Mouse (Mus musculus): Measurements from ENCODE around the gene Gm5269.

Gene Gm5269

DNA sequence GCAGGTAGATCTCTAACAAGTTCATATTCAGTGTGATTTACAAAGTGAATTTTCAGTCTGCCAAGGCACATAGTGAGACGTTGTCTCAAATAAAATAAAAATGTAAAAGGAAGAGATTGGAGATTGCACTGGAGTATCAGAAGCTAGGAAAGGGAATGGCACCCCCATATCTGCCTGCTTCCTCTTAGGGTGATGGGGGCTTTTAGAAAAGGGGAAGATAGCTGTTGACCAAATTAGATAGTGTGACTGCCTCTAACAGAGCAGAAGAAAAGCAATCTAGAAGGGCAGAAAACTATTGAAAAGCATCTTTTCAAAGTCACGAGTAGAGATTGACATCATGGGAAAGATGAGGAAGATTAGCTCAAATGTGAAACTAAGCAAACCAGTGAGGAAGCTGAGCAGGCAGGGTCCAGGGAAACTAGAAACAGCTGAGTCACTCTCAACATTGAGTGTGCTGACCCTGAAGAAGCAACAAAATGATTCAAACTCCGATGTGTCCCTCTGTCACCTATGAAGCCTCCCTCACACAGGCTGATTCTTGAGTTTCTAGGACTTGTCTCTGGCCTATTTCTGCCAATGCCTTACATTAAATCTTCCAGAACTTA, 8.7 kb downstream of the Gm5269 start:
- DNase-seq (ENCODE audit: low read depth, low spot score), result no peak

DNA sequence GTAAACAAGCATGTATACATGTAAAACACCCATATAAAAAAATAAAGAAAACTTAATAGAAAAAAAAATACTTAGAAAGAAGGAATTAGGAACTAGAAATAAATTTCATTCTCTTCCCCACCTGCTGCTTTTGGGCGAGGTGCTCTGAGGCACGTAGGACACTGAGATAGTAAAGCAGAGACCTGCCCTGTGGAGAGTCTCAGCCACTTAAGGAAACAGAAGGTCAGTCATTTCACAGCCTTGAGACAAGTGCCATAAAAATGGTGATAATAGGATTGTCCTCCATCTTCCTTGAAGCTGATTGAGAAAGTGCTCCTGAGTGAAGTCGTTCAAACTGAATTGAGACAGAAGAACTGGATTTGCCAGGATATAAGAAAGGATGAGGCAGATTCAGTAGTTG, 12.6 kb downstream of the Gm5269 start:
- DNase-seq (ENCODE audit: low read depth, low spot score), result no peak

DNA sequence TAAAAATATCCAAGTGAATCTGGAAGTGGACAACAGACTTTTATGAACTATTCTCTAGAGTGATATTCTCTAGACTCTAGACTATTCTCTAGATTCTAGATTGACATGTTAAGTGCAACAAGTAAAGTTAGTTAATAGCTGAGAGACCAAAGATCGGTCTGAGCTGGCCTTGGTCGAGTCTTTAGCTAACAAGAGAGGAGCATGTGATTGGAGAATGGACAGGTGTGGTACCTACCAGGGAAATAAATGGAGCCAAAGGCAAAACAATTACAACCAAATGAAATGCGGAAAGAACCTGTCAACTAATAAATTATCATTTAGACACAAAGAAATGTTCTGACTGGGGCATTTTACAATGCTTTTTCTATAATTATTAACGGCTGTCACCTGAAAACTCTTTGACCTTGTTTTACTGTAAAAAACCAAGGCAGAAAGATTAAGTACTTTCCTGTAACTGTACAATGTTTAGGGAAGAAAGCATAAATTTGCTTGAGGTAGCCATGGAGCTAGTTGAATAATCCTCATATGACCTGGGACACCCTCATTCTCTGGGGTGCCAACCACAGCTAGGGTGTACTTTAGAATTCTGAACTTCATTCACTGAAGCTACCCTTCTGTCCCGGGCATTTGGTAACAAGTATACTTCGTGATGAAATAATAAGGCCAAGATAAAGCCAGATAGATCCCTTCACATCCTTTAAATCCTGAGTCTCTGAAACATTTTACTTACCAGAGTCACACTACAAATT, 13.4 kb downstream of the Gm5269 start:
- DNase-seq (ENCODE audit: low read depth, low spot score), result no peak

DNA sequence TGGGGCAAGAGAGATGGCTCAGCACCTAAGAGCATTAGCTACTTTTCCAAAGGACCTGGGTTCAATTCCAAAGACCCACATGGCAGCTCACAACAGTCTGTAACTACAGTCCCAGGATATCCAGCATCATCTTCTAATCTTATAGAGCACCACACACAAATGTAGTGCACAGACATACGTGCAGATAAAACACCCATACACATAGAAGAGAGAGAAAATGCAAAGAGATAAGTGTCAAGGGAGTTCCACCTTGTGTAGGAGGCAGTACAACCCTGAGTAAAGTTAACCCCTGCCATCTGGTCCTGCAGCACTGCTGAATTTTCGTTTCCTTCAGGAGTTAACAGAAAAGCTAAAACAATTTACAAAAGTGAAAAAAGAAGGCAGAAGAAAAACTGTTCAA, 14.4 kb downstream of the Gm5269 start:
- no peak for DNase-seq (ENCODE audit: low read depth, low spot score)

DNA sequence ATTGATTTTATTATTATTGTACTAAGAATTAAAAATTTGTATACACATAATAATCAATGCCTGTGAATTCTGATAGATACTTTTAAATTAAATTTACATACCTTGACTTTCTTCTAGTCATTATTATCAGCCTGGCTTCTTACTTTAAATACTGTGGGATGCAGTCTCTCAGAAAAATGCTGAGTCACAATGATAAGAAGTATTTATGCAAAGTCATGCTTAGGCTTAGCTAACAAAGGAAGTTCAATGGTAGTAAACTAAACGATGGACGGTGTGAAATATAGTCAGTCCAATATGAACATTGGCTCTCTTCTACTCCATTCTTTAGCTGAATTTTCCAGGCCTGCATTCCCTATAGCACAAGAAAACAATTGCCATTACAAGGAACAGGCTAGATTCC, 16.8 kb downstream of the Gm5269 start:
- DNase-seq (ENCODE audit: low read depth, low spot score), result no peak

DNA sequence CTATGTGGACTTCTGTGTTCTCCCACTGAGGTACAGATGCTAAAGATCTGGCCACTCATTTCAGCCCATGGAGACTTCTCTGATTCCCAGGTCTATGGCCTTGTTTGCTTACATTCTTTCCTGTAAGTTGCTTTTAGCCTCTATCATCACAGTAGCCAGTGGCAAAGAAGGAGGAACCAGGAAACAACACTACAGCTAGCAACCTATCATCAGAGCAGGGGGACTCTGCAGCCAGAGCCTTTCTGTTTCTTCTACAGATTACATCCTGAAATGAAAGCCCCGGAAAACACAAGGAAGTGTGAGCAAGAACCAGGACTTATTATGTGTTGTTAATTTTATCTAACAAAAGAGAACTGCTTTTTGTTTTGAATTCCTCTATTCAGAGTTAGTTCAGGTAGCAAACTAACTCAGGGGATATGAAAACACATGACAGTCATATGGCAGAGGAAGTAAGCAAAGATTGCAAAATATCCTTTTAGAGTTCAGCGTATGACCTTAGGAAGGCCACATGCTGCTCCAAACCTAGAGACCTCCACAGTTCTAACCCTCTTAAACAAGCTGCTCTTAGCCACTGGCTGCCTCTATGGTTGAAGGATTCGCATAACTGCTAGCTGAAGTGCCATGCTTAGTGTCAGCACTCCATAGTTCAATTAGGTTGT, 21.5 kb downstream of the Gm5269 start:
- DNase-seq (ENCODE audit: low read depth, low spot score), result no peak

DNA sequence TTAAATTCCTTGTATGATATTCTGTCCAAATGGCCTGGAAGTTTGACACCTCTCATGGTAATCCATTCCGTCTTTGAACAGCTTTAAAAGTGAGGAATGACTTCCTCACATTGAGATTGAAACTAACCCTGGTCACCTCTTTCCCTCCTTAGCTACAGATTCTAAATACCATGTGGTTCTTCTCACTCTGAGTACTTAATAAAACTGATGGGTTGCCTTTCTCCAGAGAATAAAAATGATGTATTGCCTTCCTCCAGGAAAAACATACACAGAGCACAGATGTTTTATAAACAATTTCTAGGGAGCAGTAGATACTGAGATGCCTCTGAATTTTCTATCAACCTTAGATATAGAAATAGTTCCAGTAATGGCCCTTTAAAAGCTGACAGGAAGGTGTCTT, 22.0 kb downstream of the Gm5269 start:
- DNase-seq (ENCODE audit: low read depth, low spot score), result no peak

DNA sequence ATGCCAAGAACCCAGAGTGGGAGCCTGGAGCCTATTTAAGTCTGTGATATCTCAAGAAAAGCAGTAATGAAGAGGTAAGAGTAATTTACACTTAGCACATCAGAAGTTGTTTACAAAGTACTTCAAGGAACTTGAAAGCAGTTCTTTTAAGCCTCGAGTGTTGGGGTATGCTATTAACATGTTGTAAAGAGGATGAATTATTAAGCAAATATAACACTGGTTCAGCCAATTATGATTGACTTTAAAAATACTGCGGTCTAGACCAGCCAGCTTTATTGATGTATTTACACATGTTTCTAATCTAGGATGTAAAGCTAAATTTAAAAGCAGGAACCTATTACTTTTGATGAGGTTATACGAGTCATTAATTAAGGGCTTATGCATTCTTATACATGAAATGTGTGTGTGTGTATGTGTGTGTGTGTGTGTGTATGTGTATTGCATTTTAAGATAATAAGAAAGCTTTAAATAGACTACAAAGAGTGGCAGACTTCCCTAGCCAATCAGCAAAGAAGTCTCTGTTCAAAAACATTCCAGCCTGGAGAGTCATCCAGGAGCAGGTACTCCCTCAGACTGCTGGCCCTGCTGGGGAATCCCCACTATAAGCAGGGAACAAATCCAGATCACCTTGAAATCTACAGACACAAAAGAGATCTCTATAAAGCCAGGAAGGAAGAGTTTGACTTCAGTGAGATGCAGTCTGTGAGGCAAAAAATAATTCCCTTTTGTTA, 23.6 kb downstream of the Gm5269 start:
- no peak for DNase-seq (ENCODE audit: low read depth, low spot score)

DNA sequence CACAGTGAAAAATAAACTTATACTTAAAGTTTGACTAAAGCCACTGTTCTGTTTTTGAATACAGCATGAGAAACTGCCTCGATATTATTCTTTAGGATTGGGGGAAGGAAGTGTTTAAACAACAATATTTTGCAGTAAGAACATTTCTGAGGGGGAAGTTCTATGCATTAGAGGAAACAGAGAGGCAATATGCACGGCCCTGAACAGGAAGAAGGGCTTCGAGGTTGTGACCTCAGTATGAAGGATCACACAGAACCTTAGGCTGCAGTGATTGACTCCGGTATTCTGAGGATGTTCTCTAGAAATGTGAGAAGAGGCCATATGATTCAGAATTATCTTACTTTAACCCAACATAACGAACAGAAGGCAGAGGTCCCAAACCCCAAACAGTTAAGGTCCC, 24.3 kb downstream of the Gm5269 start:
- DNase-seq (ENCODE audit: low read depth, low spot score), result no peak

DNA sequence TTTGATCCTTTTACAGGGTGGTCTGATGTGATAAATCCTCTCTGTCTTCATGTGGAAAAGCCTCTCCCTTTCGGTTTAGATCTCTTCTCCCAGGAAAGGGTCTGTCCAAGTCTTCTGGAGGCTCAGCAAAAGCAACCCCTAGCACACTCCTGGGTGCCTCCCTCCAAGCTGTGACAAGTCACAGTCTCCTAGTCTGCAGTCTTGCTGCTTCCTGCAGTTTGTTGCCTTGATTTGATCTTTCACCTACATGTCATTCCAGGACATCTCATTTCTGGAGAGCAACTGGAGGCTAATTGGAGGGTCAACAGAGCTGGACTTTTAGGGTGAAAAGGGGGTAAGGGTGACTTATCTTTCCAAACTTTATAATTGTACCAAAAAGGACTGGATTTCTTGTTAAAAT, 24.8 kb downstream of the Gm5269 start:
- DNase-seq (ENCODE audit: low read depth, low spot score), result no peak

DNA sequence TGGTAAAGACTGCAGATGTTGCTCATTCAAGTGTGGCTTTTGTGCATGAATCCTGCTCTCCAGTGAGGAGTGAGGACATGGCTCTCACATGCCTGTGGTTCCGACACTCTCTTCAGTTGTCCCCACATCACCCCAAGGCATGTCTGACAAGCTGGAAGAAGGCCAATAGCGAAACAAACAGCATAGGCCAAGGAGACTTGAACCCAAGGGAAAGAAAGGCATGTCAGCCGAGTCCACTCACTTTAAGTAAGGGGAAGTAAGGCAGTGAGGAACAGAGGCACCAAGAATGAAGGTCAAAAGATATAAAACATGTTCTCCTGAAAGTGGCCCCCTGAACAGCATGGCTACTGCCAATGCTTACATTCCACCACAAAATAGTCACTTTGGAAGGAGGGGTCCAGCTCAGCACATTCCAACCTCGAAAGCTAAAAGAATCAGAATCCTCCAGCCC, 25.5 kb downstream of the Gm5269 start:
- no peak for DNase-seq (ENCODE audit: low read depth, low spot score)

DNA sequence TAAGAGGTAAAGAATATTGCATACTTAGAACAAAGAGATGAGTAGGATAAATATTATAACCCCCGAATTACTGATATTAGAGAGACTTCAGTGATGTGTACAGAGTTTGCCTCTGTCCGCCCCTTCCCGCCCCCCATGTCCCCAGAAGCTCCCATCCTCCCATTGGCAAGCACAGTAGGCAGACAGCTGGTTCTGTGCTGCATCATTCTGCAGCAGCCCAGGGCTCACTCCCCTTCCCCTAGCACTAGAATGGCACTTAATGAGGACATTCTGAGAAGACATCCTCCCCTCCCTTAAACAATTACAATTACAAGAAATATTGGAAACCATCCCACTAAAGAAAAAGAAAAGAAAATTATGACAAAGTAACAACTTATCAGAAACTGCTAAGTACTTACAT, 26.4 kb downstream of the Gm5269 start:
- no peak for DNase-seq (ENCODE audit: low read depth, low spot score)

DNA sequence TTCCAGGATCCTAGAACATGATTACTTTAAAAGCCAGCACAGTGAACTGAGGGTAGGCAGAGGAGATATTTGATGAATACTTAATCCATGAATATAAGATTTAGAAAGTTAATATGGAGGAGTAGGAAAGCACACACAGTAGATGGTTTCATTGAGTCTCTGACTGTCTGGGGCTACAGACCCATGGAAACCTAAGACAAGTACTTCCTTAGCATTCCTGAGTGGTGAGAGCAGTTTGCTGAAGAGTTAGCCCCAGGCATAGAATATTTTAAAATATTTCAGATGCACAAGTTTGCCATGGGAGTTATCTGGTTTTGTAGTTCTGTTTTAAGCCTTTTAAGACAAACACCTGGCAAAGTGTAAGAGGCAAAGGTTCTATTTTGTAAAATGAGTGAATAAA, 28.9 kb downstream of the Gm5269 start:
- no peak for DNase-seq (ENCODE audit: low read depth, low spot score)

DNA sequence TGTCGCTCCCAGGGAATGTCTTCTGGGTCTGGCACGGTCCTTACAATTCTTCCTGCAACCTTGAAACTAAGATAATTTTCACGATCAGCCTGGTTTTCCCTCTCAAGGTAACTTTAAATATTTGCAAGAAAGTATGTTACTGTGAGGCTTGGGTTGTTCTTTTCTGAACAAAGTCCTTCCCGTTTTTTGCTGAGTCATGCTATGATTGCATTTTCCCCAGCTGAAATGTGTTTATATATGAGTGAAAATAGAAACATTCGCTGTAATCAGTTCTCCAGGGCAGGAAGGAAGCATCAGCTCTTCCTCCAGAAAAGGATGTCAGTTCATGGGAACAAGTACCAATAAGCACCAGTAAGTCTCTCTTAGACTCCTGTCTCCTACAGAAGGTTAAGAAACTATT, 29.7 kb downstream of the Gm5269 start:
- no peak for DNase-seq (ENCODE audit: low read depth, low spot score)

DNA sequence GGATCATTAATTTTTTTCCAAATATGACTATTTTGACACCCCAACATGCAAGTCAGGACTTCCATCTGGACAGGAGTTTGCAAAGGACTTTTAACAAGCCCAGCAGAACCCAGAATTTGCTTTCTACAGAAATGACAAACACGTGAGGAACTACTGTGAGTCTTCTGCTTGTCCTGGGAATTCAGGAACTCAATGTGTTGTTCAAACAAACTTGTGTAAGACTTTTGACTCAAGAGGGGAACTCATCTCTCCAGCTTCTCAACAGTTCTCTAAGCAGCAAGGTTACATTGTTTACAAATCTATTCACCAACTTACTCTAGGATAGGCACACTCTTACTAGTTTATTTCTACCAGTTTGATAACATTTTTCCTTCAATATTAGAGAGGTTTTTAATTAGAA, 32.0 kb downstream of the Gm5269 start:
- no peak for DNase-seq (ENCODE audit: low read depth, low spot score)

DNA sequence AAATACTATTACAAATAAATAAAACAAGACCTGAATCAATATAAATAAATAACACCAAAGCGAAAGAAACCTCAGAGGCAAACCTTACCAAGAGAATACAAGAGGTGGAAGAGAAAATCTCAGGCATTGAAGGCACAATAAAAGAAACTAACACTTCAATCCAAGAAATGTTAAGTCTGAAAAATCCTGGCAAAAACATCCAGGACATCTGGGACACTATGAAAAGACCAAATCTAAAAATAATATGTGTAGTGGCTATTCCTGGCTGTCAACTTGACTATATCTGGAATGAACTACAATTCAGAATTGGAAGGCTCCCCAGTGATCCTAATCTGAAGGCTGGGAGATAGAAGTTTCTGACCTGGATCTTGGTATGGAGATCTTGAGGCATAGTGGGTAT, 44.6 kb downstream of the Gm5269 start:
- DNase-seq (ENCODE audit: low read depth, low spot score), result no peak

Data from retina, postnatal 7 days (tissue).